Mouse (Mus musculus) midbrain, postnatal 0 days (tissue): ENCODE measurements around the gene Ifnlr1. TPM values are rescaled to one million over a fixed set of nuclear protein-coding genes. Genes with fewer than 3 reads are reported as not detected.

Experiments used
- ATAC-seq: fragments of 200-750 bp; cut with Nextera tagmentation; 2 replicates; pipeline ENCODE4 v1.8.0; 2017; ENCODE audit warnings: moderate number of reproducible peaks, mild to moderate bottlenecking, moderate TSS enrichment, moderate library complexity; ENCODE audit not compliant: low FRiP score
- DNase-seq: peaks from one replicate; pipeline ENCODE4 v3.0.0-alpha.2; 2015; ENCODE audit warnings: low spot score
- H3K27ac ChIP-seq: fragments of 300-500 bp; sonication (generic); 2 replicates; pipeline ENCODE4 v1.5.1; 2014; ENCODE audit warnings: low read depth, mild to moderate bottlenecking, low read length, mixed read lengths
- H3K27me3 ChIP-seq: fragments of 300-500 bp; sonication (generic); 2 replicates; pipeline ENCODE4 v1.6.1; 2014; ENCODE audit warnings: low read length, control low read depth, mixed read lengths; ENCODE audit not compliant: insufficient read depth
- H3K36me3 ChIP-seq: fragments of 300-500 bp; sonication (generic); 2 replicates; pipeline ENCODE4 v1.6.1; 2014; ENCODE audit warnings: low read length, control low read depth, mixed read lengths; ENCODE audit not compliant: insufficient read depth
- H3K4me1 ChIP-seq: fragments of 300-500 bp; sonication (generic); 2 replicates; pipeline ENCODE4 v1.6.1; 2014; ENCODE audit warnings: mild to moderate bottlenecking, control low read depth, antibody characterized with exemption, low read length, mixed read lengths; ENCODE audit not compliant: insufficient read depth
- H3K4me2 ChIP-seq: fragments of 300-500 bp; sonication (generic); 2 replicates; pipeline ENCODE4 v1.6.1; 2014; ENCODE audit warnings: low read depth, mild to moderate bottlenecking, low read length, mixed read lengths; ENCODE audit not compliant: poor library complexity, severe bottlenecking
- H3K4me3 ChIP-seq: fragments of 300-500 bp; sonication (generic); 2 replicates; pipeline ENCODE4 v1.5.1; 2014; ENCODE audit warnings: low read depth, mild to moderate bottlenecking, low read length, moderate library complexity
- H3K9ac ChIP-seq: fragments of 300-500 bp; sonication (generic); replicated peaks from 2 replicates; pipeline ENCODE4 v1.6.1; 2014; ENCODE audit warnings: mild to moderate bottlenecking, low read length, moderate library complexity, mixed read lengths; ENCODE audit not compliant: poor library complexity, severe bottlenecking
- H3K9me3 ChIP-seq: fragments of 300-500 bp; sonication (generic); 2 replicates; pipeline ENCODE4 v1.6.1; 2016; ENCODE audit warnings: low read length, control low read depth
- CTCF ChIP-seq: IDR thresholded peaks from 2 replicates; pipeline ENCODE4 v1.5.1; 2016; ENCODE audit warnings: antibody characterized with exemption, mild to moderate bottlenecking
- WGBS: fragments of 180-500 bp; shearing (Covaris S2); extraction: QIAGEN DNeasy Blood & Tissue Kit; methylation state at CpG from one replicate; pipeline ENCODE4 v1.1.7; 2014; 5-methylcytosine and 5-hydroxymethylcytosine counted together
- polyA plus RNA-seq: library from polyadenylated mRNA; unstranded; fragments of >200 nt; fragmentation: Nextera tagmentation; extraction: Ambion mirVana; gene quantifications from 2 replicates; pipeline ENCODE4 v1.2.1, GENCODE M21; 2015
- total RNA-seq: library from RNA; depleted of rRNA; stranded (reverse); fragments of >200 nt; gene quantifications from 2 replicates; pipeline ENCODE4 v1.2.3, GENCODE M21; 2014

Ifnlr1 gene
- total and polyA plus RNA-seq, 2 experiments from 2014 or later = 0.10 to 0.22 TPM

- Histone ChIP-seq H3K4me2 (no peak overlapping the region), H3K4me3 (no peak overlapping the region), H3K9me3 (no peaks in the 10 kb centered on the region), H3K27me3 (peaks cover 18% of the 10 kb centered on the region; the same call in 1 of the 2 replicates), H3K4me1 (no peaks in the 10 kb centered on the region), H3K9ac (no peak overlapping the region), H3K27ac (no peak overlapping the region), H3K36me3 (no peaks in the 10 kb centered on the region)
- no peak for TF ChIP-seq CTCF
- DNase-seq (no peak), ATAC-seq (no peak)
- WGBS = 84% methylated on average over 11 of the region's 11 CpGs
Observed at GRCm38 (mm10) chr4:135690241-135690640, 4.2 kb downstream of the Ifnlr1 start.

GRCm38 (mm10) chr4:135692916-135693315 is 6.8 kb downstream of the Ifnlr1 start:
- no peak for TF ChIP-seq CTCF
- 83% methylated on average over 4 of the region's 4 CpGs for WGBS
- H3K4me3 ChIP-seq = no peak overlapping the region
- H3K36me3 ChIP-seq = no peaks in the 10 kb centered on the region
- H3K9me3 ChIP-seq = no peaks in the 10 kb centered on the region
- H3K9ac ChIP-seq = no peak overlapping the region
- H3K4me2 ChIP-seq = no peak overlapping the region
- H3K27ac ChIP-seq = no peak overlapping the region
- DNase-seq = no peak
- H3K27me3 ChIP-seq = peaks cover 8% of the 10 kb centered on the region; the same call in 1 of the 2 replicates
- H3K4me1 ChIP-seq = no peaks in the 10 kb centered on the region
- ATAC-seq = no peak

GRCm38 (mm10) chr4:135698498-135698897 is 12.4 kb downstream of the Ifnlr1 start:
- WGBS = 85% methylated on average over 7 of the region's 7 CpGs
- Histone ChIP-seq H3K27ac (no peak overlapping the region), H3K9me3 (no peaks in the 10 kb centered on the region), H3K4me2 (no peak overlapping the region), H3K27me3 (no peaks in the 10 kb centered on the region), H3K4me3 (no peak overlapping the region), H3K4me1 (no peaks in the 10 kb centered on the region), H3K9ac (no peak overlapping the region), H3K36me3 (no peaks in the 10 kb centered on the region)
- ATAC-seq (no peak), DNase-seq (no peak)
- no peak for TF ChIP-seq CTCF

GRCm38 (mm10) chr4:135703497-135703896 is 17.4 kb downstream of the Ifnlr1 start:
- Histone ChIP-seq H3K36me3 (no peaks in the 10 kb centered on the region), H3K4me3 (no peak overlapping the region), H3K9me3 (no peaks in the 10 kb centered on the region), H3K27me3 (no peaks in the 10 kb centered on the region), H3K27ac (no peak overlapping the region), H3K4me1 (no peaks in the 10 kb centered on the region), H3K9ac (no peak overlapping the region), H3K4me2 (no peak overlapping the region)
- DNase-seq (no peak), ATAC-seq (no peak)
- no peak for TF ChIP-seq CTCF
- 80% methylated on average over 13 of the region's 13 CpGs for WGBS

GRCm38 (mm10) chr4:135704016-135704415 is 17.9 kb downstream of the Ifnlr1 start:
- H3K27ac ChIP-seq = no peak overlapping the region
- H3K4me3 ChIP-seq = no peak overlapping the region
- H3K36me3 ChIP-seq = no peaks in the 10 kb centered on the region
- no peaks in the 10 kb centered on the region for H3K4me1 ChIP-seq
- H3K27me3 ChIP-seq = no peaks in the 10 kb centered on the region
- 49% methylated on average over 6 of the region's 6 CpGs for WGBS
- no peak for DNase-seq
- ATAC-seq = no peak
- no peak overlapping the region for H3K9ac ChIP-seq
- H3K4me2 ChIP-seq = no peak overlapping the region
- no peak for TF ChIP-seq CTCF
- H3K9me3 ChIP-seq = no peaks in the 10 kb centered on the region

- DNase-seq = no peak
- H3K4me1 ChIP-seq = no peaks in the 10 kb centered on the region
- no peak overlapping the region for H3K4me3 ChIP-seq
- no peaks in the 10 kb centered on the region for H3K27me3 ChIP-seq
- ATAC-seq = no peak
- H3K36me3 ChIP-seq = no peaks in the 10 kb centered on the region
- TF ChIP-seq CTCF = no peak
- WGBS = 92% methylated on average over 6 of the region's 6 CpGs
- H3K27ac ChIP-seq = no peak overlapping the region
- H3K4me2 ChIP-seq = no peak overlapping the region
- H3K9ac ChIP-seq = no peak overlapping the region
- no peaks in the 10 kb centered on the region for H3K9me3 ChIP-seq
Observed at GRCm38 (mm10) chr4:135706045-135706444, 20.0 kb downstream of the Ifnlr1 start.
